Mouse (Mus musculus): ENCODE results near the gene Mrto4. TPM values are rescaled to one million over a fixed set of nuclear protein-coding genes. Genes with fewer than 3 reads are reported as not detected.

Gene Mrto4
- polyA plus RNA-seq, 1 experiment from 2014 or later, result 81.1 TPM

GRCm38 (mm10) chr4:139335507-139335906, 16.9 kb downstream of the Mrto4 start:
- H3K4me2 ChIP-seq (ENCODE audit: low read length), result no peak overlapping the region
- no peak overlapping the region for H3K9ac ChIP-seq (replicated peaks; ENCODE audit: low read length)
- DNase-seq (no peak), ATAC-seq (ENCODE audit: low FRiP score, low TSS enrichment) (no peak)
- WGBS, result 70% methylated on average over 7 of the region's 7 CpGs
- no peaks in the 10 kb centered on the region for H3K36me3 ChIP-seq (ENCODE audit: control insufficient read depth, insufficient read depth, low read length)
- H3K4me1 ChIP-seq (ENCODE audit: control insufficient read depth, insufficient read depth, low read length), result no peaks in the 10 kb centered on the region
- no peak overlapping the region for H3K4me3 ChIP-seq (replicated peaks; ENCODE audit: low read depth, low read length)
- H3K9me3 ChIP-seq (ENCODE audit: control insufficient read depth, low read length), result no peaks in the 10 kb centered on the region
- H3K27ac ChIP-seq (replicated peaks; ENCODE audit: low read depth, low read length), result no peak overlapping the region
- no peaks in the 10 kb centered on the region for H3K27me3 ChIP-seq (ENCODE audit: control insufficient read depth, insufficient read depth, low read length)

- no peaks in the 10 kb centered on the region for H3K9me3 ChIP-seq (ENCODE audit: control insufficient read depth, low read length)
- WGBS, result 70% methylated on average over 7 of the region's 9 CpGs
- no peak overlapping the region for H3K4me2 ChIP-seq (ENCODE audit: low read length)
- H3K4me3 ChIP-seq (replicated peaks; ENCODE audit: low read depth, low read length), result no peak overlapping the region
- DNase-seq (no peak), ATAC-seq (ENCODE audit: low FRiP score, low TSS enrichment) (no peak)
- H3K36me3 ChIP-seq (ENCODE audit: control insufficient read depth, insufficient read depth, low read length), result no peaks in the 10 kb centered on the region
- no peak overlapping the region for H3K27ac ChIP-seq (replicated peaks; ENCODE audit: low read depth, low read length)
- no peak overlapping the region for H3K9ac ChIP-seq (replicated peaks; ENCODE audit: low read length)
- H3K4me1 ChIP-seq (ENCODE audit: control insufficient read depth, insufficient read depth, low read length), result no peaks in the 10 kb centered on the region
- H3K27me3 ChIP-seq (ENCODE audit: control insufficient read depth, insufficient read depth, low read length), result no peaks in the 10 kb centered on the region
Measured at GRCm38 (mm10) chr4:139334631-139335295, 17.6 kb downstream of the Mrto4 start.

DNA sequence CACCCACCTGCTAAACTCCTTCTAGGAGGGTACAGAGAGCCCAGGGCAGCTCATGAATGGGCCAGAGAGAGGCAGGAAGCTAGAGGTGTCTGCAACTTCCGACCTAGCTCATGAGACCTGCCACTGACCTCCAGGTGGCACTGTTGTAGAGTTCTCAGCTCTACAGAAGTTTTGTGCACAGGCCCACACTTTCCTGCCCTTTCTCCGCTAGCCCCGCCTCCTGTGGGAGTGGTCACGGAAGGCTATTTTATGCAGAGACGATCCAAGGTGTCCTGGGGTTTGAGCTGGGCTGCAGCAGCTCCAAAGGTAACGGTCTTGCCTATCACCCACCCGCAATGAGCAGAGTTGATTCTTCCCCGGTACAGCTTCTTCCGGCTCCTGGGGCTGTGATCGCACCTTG, 21.8 kb downstream of the Mrto4 start:
- H3K4me3 ChIP-seq (replicated peaks; ENCODE audit: low read depth, low read length), result no peak overlapping the region
- H3K4me2 ChIP-seq (ENCODE audit: low read length), result no peak overlapping the region
- H3K9ac ChIP-seq (replicated peaks; ENCODE audit: low read length), result no peak overlapping the region
- H3K9me3 ChIP-seq (ENCODE audit: control insufficient read depth, low read length), result no peaks in the 10 kb centered on the region
- no peak for ATAC-seq (ENCODE audit: low FRiP score, low TSS enrichment)
- DNase-seq, result peak; percentile 66
- H3K27ac ChIP-seq (replicated peaks; ENCODE audit: low read depth, low read length), result no peak overlapping the region
- no peaks in the 10 kb centered on the region for H3K36me3 ChIP-seq (ENCODE audit: control insufficient read depth, insufficient read depth, low read length)
- no peaks in the 10 kb centered on the region for H3K27me3 ChIP-seq (ENCODE audit: control insufficient read depth, insufficient read depth, low read length)
- WGBS, result 8% methylated on average over 10 of the region's 10 CpGs
- H3K4me1 ChIP-seq (ENCODE audit: control insufficient read depth, insufficient read depth, low read length), result no peaks in the 10 kb centered on the region

- Histone ChIP-seq H3K9ac (replicated peaks; ENCODE audit: low read length) (no peak overlapping the region), H3K36me3 (ENCODE audit: control insufficient read depth, insufficient read depth, low read length) (peaks cover 30% of the 10 kb centered on the region), H3K4me3 (replicated peaks; ENCODE audit: low read depth, low read length) (no peak overlapping the region), H3K4me1 (ENCODE audit: control insufficient read depth, insufficient read depth, low read length) (no peaks in the 10 kb centered on the region), H3K4me2 (ENCODE audit: low read length) (no peak overlapping the region), H3K9me3 (ENCODE audit: control insufficient read depth, low read length) (no peaks in the 10 kb centered on the region), H3K27ac (replicated peaks; ENCODE audit: low read depth, low read length) (no peak overlapping the region), H3K27me3 (ENCODE audit: control insufficient read depth, insufficient read depth, low read length) (no peaks in the 10 kb centered on the region)
- ATAC-seq (ENCODE audit: low FRiP score, low TSS enrichment) (no peak), DNase-seq (no peak)
- WGBS, result 94% methylated on average over 4 of the region's 4 CpGs
Measured at GRCm38 (mm10) chr4:139319740-139320139, 32.6 kb downstream of the Mrto4 start.

GRCm38 (mm10) chr4:139318449-139318848, 33.9 kb downstream of the Mrto4 start:
- Histone ChIP-seq H3K36me3 (ENCODE audit: control insufficient read depth, insufficient read depth, low read length) (peaks cover 39% of the 10 kb centered on the region), H3K4me3 (replicated peaks; ENCODE audit: low read depth, low read length) (no peak overlapping the region), H3K27ac (replicated peaks; ENCODE audit: low read depth, low read length) (no peak overlapping the region), H3K9me3 (ENCODE audit: control insufficient read depth, low read length) (no peaks in the 10 kb centered on the region), H3K9ac (replicated peaks; ENCODE audit: low read length) (no peak overlapping the region), H3K27me3 (ENCODE audit: control insufficient read depth, insufficient read depth, low read length) (no peaks in the 10 kb centered on the region), H3K4me2 (ENCODE audit: low read length) (no peak overlapping the region), H3K4me1 (ENCODE audit: control insufficient read depth, insufficient read depth, low read length) (no peaks in the 10 kb centered on the region)
- ATAC-seq (ENCODE audit: low FRiP score, low TSS enrichment) (no peak), DNase-seq (no peak)
- WGBS, result 93% methylated on average over 11 of the region's 11 CpGs

DNA sequence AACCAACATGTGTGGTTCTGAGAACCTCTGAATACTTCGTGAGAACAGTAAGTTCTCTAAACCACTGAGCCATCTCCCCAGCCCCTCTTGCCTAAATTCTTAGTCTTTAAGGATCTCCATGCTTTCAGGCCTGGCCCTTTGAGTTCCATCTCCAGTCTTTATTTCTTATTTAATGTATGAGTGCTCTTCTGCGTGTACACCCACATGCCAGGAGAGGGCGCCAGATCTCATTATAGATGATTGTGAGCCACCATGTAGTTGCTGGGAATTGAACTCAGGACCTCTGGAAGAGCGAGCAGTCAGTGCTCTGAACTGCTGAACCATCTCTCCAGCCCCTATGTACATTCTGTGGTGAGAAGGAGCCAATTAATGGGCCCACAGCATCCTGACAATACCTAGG, 39.7 kb downstream of the Mrto4 start:
- no peak overlapping the region for H3K27ac ChIP-seq (replicated peaks; ENCODE audit: low read depth, low read length)
- H3K9me3 ChIP-seq (ENCODE audit: control insufficient read depth, low read length), result no peaks in the 10 kb centered on the region
- WGBS, result 58% methylated on average over 4 of the region's 4 CpGs
- H3K27me3 ChIP-seq (ENCODE audit: control insufficient read depth, insufficient read depth, low read length), result no peaks in the 10 kb centered on the region
- H3K4me2 ChIP-seq (ENCODE audit: low read length), result no peak overlapping the region
- H3K4me1 ChIP-seq (ENCODE audit: control insufficient read depth, insufficient read depth, low read length), result peaks cover 17% of the 10 kb centered on the region
- peaks cover 29% of the 10 kb centered on the region for H3K36me3 ChIP-seq (ENCODE audit: control insufficient read depth, insufficient read depth, low read length)
- ATAC-seq (ENCODE audit: low FRiP score, low TSS enrichment) (no peak), DNase-seq (peak; percentile 61)
- H3K4me3 ChIP-seq (replicated peaks; ENCODE audit: low read depth, low read length), result no peak overlapping the region
- no peak overlapping the region for H3K9ac ChIP-seq (replicated peaks; ENCODE audit: low read length)

DNA sequence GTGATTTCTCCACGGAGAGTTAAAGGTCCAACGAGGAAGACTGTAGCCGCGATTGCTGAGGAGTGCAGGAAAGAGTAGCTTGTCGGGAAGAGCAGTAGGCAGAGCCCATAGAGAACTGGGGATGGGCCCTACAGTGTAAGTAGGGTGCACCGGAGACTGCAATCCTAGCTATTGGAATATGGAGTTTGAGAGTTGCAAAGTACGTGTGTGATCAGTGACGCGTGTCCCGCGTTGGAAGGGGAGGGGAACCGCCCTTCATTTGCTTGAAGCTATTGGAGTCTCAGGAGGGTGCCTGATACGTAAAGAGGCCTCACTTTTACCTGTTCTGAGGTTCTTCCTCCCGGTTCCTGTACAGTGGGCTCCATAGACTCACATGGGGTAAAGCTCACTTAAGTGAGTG, 40.7 kb downstream of the Mrto4 start:
- Histone ChIP-seq H3K4me2 (ENCODE audit: low read length) (peak overlapping the region; percentile 96), H3K4me3 (replicated peaks; ENCODE audit: low read depth, low read length) (peak overlapping the region; percentile 91), H3K27ac (replicated peaks; ENCODE audit: low read depth, low read length) (no peak overlapping the region), H3K36me3 (ENCODE audit: control insufficient read depth, insufficient read depth, low read length) (peaks cover 19% of the 10 kb centered on the region), H3K27me3 (ENCODE audit: control insufficient read depth, insufficient read depth, low read length) (no peaks in the 10 kb centered on the region), H3K9me3 (ENCODE audit: control insufficient read depth, low read length) (no peaks in the 10 kb centered on the region), H3K9ac (replicated peaks; ENCODE audit: low read length) (peak overlapping the region; percentile 85), H3K4me1 (ENCODE audit: control insufficient read depth, insufficient read depth, low read length) (peaks cover 17% of the 10 kb centered on the region)
- ATAC-seq (ENCODE audit: low FRiP score, low TSS enrichment) (no peak), DNase-seq (no peak)
- 13% methylated on average over 14 of the region's 14 CpGs for WGBS

GRCm38 (mm10) chr4:139310899-139311701, 41.3 kb downstream of the Mrto4 start:
- Histone ChIP-seq H3K4me3 (replicated peaks; ENCODE audit: low read depth, low read length) (peak overlapping the region; percentile 91), H3K9me3 (ENCODE audit: control insufficient read depth, low read length) (no peaks in the 10 kb centered on the region), H3K9ac (replicated peaks; ENCODE audit: low read length) (peak overlapping the region; percentile 85), H3K27ac (replicated peaks; ENCODE audit: low read depth, low read length) (peak overlapping the region; percentile 73), H3K27me3 (ENCODE audit: control insufficient read depth, insufficient read depth, low read length) (no peaks in the 10 kb centered on the region), H3K4me1 (ENCODE audit: control insufficient read depth, insufficient read depth, low read length) (peaks cover 17% of the 10 kb centered on the region), H3K4me2 (ENCODE audit: low read length) (peak overlapping the region; percentile 96), H3K36me3 (ENCODE audit: control insufficient read depth, insufficient read depth, low read length) (peaks cover 23% of the 10 kb centered on the region)
- ATAC-seq (ENCODE audit: low FRiP score, low TSS enrichment) (peak; percentile 76; the same call in 1 of the 2 replicates), DNase-seq (no peak)
- 1% methylated on average over 53 of the region's 53 CpGs for WGBS
